8 mouse cellular contexts compared by ENCODE assay signal in the genomic region with DNA sequence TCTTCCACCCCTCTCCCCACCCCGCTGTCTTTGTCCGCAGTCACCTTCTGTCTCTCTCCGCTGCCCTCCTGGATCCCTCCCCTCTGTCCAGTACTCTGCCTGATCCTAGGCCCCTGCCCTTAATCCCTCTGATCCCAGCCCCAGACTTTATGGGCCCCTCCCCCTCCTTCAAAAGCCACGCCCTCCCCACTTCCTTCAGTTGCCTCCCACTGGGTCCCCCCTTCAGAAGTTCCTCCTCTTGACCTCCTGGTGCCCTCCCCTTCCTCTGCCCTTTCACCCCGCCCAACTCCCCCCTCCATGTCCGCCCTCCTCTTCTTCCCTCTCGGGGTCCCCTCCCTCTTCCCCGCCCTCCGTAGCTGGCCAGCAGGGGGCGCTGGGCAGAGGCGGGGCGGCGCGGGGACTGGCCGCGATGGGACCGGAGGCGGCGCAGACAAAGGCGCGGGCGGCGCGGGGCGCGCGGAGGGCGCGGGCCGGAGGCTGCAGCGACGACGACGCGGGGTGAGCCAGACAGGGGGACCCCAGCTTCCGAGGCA. TPM values are rescaled to one million over a fixed set of nuclear protein-coding genes. Genes with fewer than 3 reads are reported as not detected.
A peak's percentile ranks its signal among the peaks of the same experiment; 100 is the strongest.
DNase-seq lines count a peak whose midpoint lies in the region; ATAC-seq and TF ChIP-seq lines count a peak whose summit lies in the region.

A gene (plus strand): TSS at position 225 of the 533 bp plus-strand sequence.

- POLR2A ChIA-PET in Patski (lab: Charles Lee) = interaction anchor here (0.6 to 1.3 kb wide), 2 partner anchors 45 to 48 kb away, joined by 3 read pairs; a partner anchor contains a TSS

- H3K27ac ChIP-seq in hindbrain, embryonic 15.5 days (replicated peaks) = peak within 1 kb of the TSS; percentile 65

- no peaks in the 10 kb centered on the region for H3K27me3 ChIP-seq in Patski
- H3K27me3 ChIP-seq in hindbrain, embryonic 15.5 days = no peaks in the 10 kb centered on the region

- H3K4me1 ChIP-seq in hindbrain, embryonic 15.5 days (replicated peaks) = peaks cover 22% of the 10 kb centered on the region

- peak within 1 kb of the TSS; percentile 75 for H3K4me3 ChIP-seq in hindbrain, embryonic 15.5 days

- CTCF ChIA-PET in Patski (lab: Charles Lee) = interaction anchor here (1.1 to 2.9 kb wide), 3 partner anchors 10 to 43 kb away, joined by 3 to 11 read pairs (median 6); no protein-coding TSS in a partner anchor

- H3K36me3 ChIP-seq in hindbrain, embryonic 15.5 days = peaks cover 20% of the 10 kb centered on the region

- in situ Hi-C loops in Patski (cut with MboI; ENCODE audit: low pct_unique_long_range_greater_than_20kb) = no loop called here

- under 1% methylated on average over 35 of the region's 36 CpGs for WGBS in hindbrain, embryonic 15.5 days

- H3K9ac ChIP-seq in hindbrain, embryonic 15.5 days = peak within 1 kb of the TSS; percentile 73

- peak; percentile 31 for DNase-seq in Patski (ENCODE audit: low read depth, low spot score)
- peak; percentile 65 to 81 for DNase-seq in cerebellum, postnatal 25 days
- peak; percentile 65 for DNase-seq in frontal cortex, postnatal 36 days (ENCODE audit: low spot score in 2 of 2)
- peak; percentile 62 for DNase-seq in left cerebral cortex, adult 11 months (ENCODE audit: low spot score)
- DNase-seq in lung, postnatal 4 days = peak; percentile 96
- DNase-seq in retina, postnatal 7 days (ENCODE audit: low read depth, low spot score) = peak; percentile 94
- DNase-seq in urinary bladder, adult 2 months (ENCODE audit: low spot score) = peak; percentile 88

- H3K9me3 ChIP-seq in hindbrain, embryonic 15.5 days = no peaks in the 10 kb centered on the region

- TF ChIP-seq CTCF in Patski (IDR thresholded peaks at IDR 0.05) = no peak

- peak; percentile 81 for ATAC-seq in Patski
- ATAC-seq in hindbrain, embryonic 15.5 days (ENCODE audit: low FRiP score, low read depth) = peak; percentile 86

- peak within 1 kb of the TSS; percentile 95 for H3K4me2 ChIP-seq in hindbrain, embryonic 15.5 days

RNA-seq across cellular contexts. Expression of the gene that starts here (rescaled TPM):
- 67.9 TPM for polyA plus RNA-seq in Patski (2021)
- polyA plus RNA-seq in hindbrain, embryonic 15.5 days (2015; fragmentation: Nextera tagmentation; extraction: Ambion mirVana) = 30.8 and 36.5 TPM in 2 replicates
- polyA plus RNA-seq in urinary bladder, adult 2 months (2012; rRNA removed) = 34.4 and 37.9 TPM in 2 replicates

Comparison
In these comparisons a context has a peak if more than half of its experiments do, and no peak if none do; other contexts are left out.
1. Peak in every context shown above with its lines: DNase-seq, ATAC-seq, H3K4me3 ChIP-seq and H3K27ac ChIP-seq.
2. DNase-seq: peak in every context shown above with its lines; median percentile 96 in lung, postnatal 4 days; 94 in retina, postnatal 7 days; 88 in urinary bladder, adult 2 months; 73 in cerebellum, postnatal 25 days; 65 in frontal cortex, postnatal 36 days; 62 in left cerebral cortex, adult 11 months; 31 in Patski.